Mouse (Mus musculus) testis, adult 2 months (tissue): Measurements from ENCODE around the gene Atp8a2.
"Not testable (repeated sequence)": the region's sequence is repeated elsewhere in the genome, so short reads cannot be mapped to it uniquely, and the experiment has no call there.

ENCODE experiments used
- CTCF ChIP-seq: fragments of 200-500 bp; IDR thresholded peaks from 2 replicates; pipeline ENCODE4 v1.5.1; 2012; ENCODE audit warnings: low read depth, mild to moderate bottlenecking, inconsistent platforms, low read length, moderate library complexity; ENCODE audit not compliant: control insufficient read depth, insufficient read depth, insufficient replicate concordance
- POLR2A ChIP-seq: fragments of 200-500 bp; IDR thresholded peaks from 2 replicates; pipeline ENCODE4 v1.6.1; 2012; ENCODE audit warnings: low read depth, mild to moderate bottlenecking, inconsistent platforms, low read length, moderate library complexity; ENCODE audit not compliant: control insufficient read depth

DNA sequence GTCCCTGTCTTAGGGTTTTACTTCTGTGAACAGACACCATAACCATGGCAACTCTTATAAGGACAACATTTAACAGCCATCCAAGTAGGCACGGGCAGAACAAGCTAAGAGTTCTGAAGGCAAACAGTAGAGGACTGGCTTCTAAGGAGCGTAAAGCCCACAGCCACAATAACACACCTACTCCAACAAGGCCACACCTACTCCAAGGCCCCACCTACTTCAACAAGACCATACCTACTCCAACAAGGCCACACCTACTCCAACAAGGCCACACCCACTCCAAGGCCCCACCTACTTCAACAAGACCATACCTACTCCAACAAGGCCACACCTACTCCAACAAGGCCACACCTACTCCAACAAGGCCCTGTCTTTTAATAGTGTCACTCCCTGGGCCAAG lies 386.7 kb downstream of the Atp8a2 start:
- TF ChIP-seq CTCF, POLR2A: not testable (repeated sequence)
